Mouse (Mus musculus): ENCODE results near the gene Cplane1. TPM values are rescaled to one million over a fixed set of nuclear protein-coding genes. Genes with fewer than 3 reads are reported as not detected.
A peak's percentile ranks its signal among the peaks of the same experiment; 100 is the strongest.

The Cplane1 gene
- 25.7 and 34.8 TPM in 2 replicates for polyA plus RNA-seq (2014; fragmentation: Nextera tagmentation; extraction: Ambion mirVana)

GRCm38 (mm10) chr15:8168591-8169265 is at the start of gene Cplane1:
Gene Cplane1, plus strand, starts transcription at chr15:8169106.
- Histone ChIP-seq H3K4me1 (ENCODE audit: control insufficient read depth, insufficient read depth, low read length) (no peaks in the 10 kb centered on the region; the same call in 1 of the 2 replicates), H3K36me3 (ENCODE audit: control insufficient read depth, insufficient read depth, low read length) (peaks cover under 1% of the 10 kb centered on the region; the same call in 1 of the 2 replicates)
- under 1% methylated on average over 38 of the region's 47 CpGs for WGBS

GRCm38 (mm10) chr15:8129281-8129680 is 39.6 kb upstream of the Cplane1 start:
- H3K9me3 ChIP-seq (ENCODE audit: control insufficient read depth, low read length), result no peaks in the 10 kb centered on the region
- WGBS, result 83% methylated on average over 1 of the region's 1 CpGs
- no peak for ATAC-seq (ENCODE audit: low read depth)
- H3K27ac ChIP-seq (ENCODE audit: low read depth, low read length), result no peak overlapping the region
- peaks cover 38% of the 10 kb centered on the region for H3K36me3 ChIP-seq (ENCODE audit: control insufficient read depth, insufficient read depth, low read length)
- H3K4me2 ChIP-seq (ENCODE audit: low read depth, low read length), result no peak overlapping the region
- no peak overlapping the region for H3K9ac ChIP-seq (replicated peaks; ENCODE audit: low read depth, low read length)
- no peak overlapping the region for H3K4me3 ChIP-seq (ENCODE audit: low read depth, low read length)
- H3K27me3 ChIP-seq (ENCODE audit: control insufficient read depth, insufficient read depth, low read length), result no peaks in the 10 kb centered on the region
- H3K4me1 ChIP-seq (ENCODE audit: control insufficient read depth, insufficient read depth, low read length), result no peaks in the 10 kb centered on the region

More at GRCm38 (mm10) chr15:8168591-8169265, at the start of gene Cplane1:
- peak within 1 kb of the TSS; percentile 93 for H3K27ac ChIP-seq (ENCODE audit: low read depth, low read length)
- peak within 1 kb of the TSS; percentile 58 for H3K4me2 ChIP-seq (ENCODE audit: low read depth, low read length)
- no peaks in the 10 kb centered on the region for H3K27me3 ChIP-seq (ENCODE audit: control insufficient read depth, insufficient read depth, low read length)
- peak; percentile 99 for ATAC-seq (ENCODE audit: low read depth)
- H3K9me3 ChIP-seq (ENCODE audit: control insufficient read depth, low read length), result no peaks in the 10 kb centered on the region
- H3K4me3 ChIP-seq (ENCODE audit: low read depth, low read length), result peak within 1 kb of the TSS; percentile 98
- peak within 1 kb of the TSS; percentile 96 for H3K9ac ChIP-seq (replicated peaks; ENCODE audit: low read depth, low read length)

GRCm38 (mm10) chr15:8131268-8131667 is 37.6 kb upstream of the Cplane1 start:
- Histone ChIP-seq H3K9ac (replicated peaks; ENCODE audit: low read depth, low read length) (no peak overlapping the region), H3K4me1 (ENCODE audit: control insufficient read depth, insufficient read depth, low read length) (no peaks in the 10 kb centered on the region), H3K4me2 (ENCODE audit: low read depth, low read length) (no peak overlapping the region), H3K27me3 (ENCODE audit: control insufficient read depth, insufficient read depth, low read length) (no peaks in the 10 kb centered on the region), H3K27ac (ENCODE audit: low read depth, low read length) (no peak overlapping the region), H3K9me3 (ENCODE audit: control insufficient read depth, low read length) (no peaks in the 10 kb centered on the region), H3K36me3 (ENCODE audit: control insufficient read depth, insufficient read depth, low read length) (peaks cover 45% of the 10 kb centered on the region), H3K4me3 (ENCODE audit: low read depth, low read length) (no peak overlapping the region)
- ATAC-seq (ENCODE audit: low read depth), result no peak
- 96% methylated on average over 3 of the region's 3 CpGs for WGBS

- Histone ChIP-seq H3K9me3 (ENCODE audit: control insufficient read depth, low read length) (no peaks in the 10 kb centered on the region), H3K36me3 (ENCODE audit: control insufficient read depth, insufficient read depth, low read length) (peaks cover 46% of the 10 kb centered on the region), H3K4me3 (ENCODE audit: low read depth, low read length) (no peak overlapping the region), H3K4me2 (ENCODE audit: low read depth, low read length) (no peak overlapping the region), H3K4me1 (ENCODE audit: control insufficient read depth, insufficient read depth, low read length) (no peaks in the 10 kb centered on the region), H3K27me3 (ENCODE audit: control insufficient read depth, insufficient read depth, low read length) (no peaks in the 10 kb centered on the region), H3K27ac (ENCODE audit: low read depth, low read length) (no peak overlapping the region), H3K9ac (replicated peaks; ENCODE audit: low read depth, low read length) (no peak overlapping the region)
- ATAC-seq (ENCODE audit: low read depth), result no peak
These were observed 37.1 kb upstream of the Cplane1 start for GRCm38 (mm10) chr15:8131761-8132160.

GRCm38 (mm10) chr15:8135606-8136005 is 33.3 kb upstream of the Cplane1 start:
- Histone ChIP-seq H3K27ac (ENCODE audit: low read depth, low read length) (no peak overlapping the region), H3K36me3 (ENCODE audit: control insufficient read depth, insufficient read depth, low read length) (peaks cover 53% of the 10 kb centered on the region)
- 94% methylated on average over 5 of the region's 5 CpGs for WGBS

GRCm38 (mm10) chr15:8161841-8162240 is 7.1 kb upstream of the Cplane1 start:
- Histone ChIP-seq H3K9me3 (ENCODE audit: control insufficient read depth, low read length) (no peaks in the 10 kb centered on the region), H3K36me3 (ENCODE audit: control insufficient read depth, insufficient read depth, low read length) (peaks cover 28% of the 10 kb centered on the region), H3K4me3 (ENCODE audit: low read depth, low read length) (no peak overlapping the region), H3K4me1 (ENCODE audit: control insufficient read depth, insufficient read depth, low read length) (no peaks in the 10 kb centered on the region), H3K4me2 (ENCODE audit: low read depth, low read length) (no peak overlapping the region), H3K27ac (ENCODE audit: low read depth, low read length) (no peak overlapping the region), H3K9ac (replicated peaks; ENCODE audit: low read depth, low read length) (no peak overlapping the region), H3K27me3 (ENCODE audit: control insufficient read depth, insufficient read depth, low read length) (no peaks in the 10 kb centered on the region)
- 97% methylated on average over 1 of the region's 1 CpGs for WGBS
- ATAC-seq (ENCODE audit: low read depth), result no peak

More at GRCm38 (mm10) chr15:8135606-8136005, 33.3 kb upstream of the Cplane1 start:
- Histone ChIP-seq H3K4me2 (ENCODE audit: low read depth, low read length) (no peak overlapping the region), H3K4me3 (ENCODE audit: low read depth, low read length) (no peak overlapping the region), H3K9me3 (ENCODE audit: control insufficient read depth, low read length) (no peaks in the 10 kb centered on the region), H3K4me1 (ENCODE audit: control insufficient read depth, insufficient read depth, low read length) (no peaks in the 10 kb centered on the region), H3K9ac (replicated peaks; ENCODE audit: low read depth, low read length) (no peak overlapping the region), H3K27me3 (ENCODE audit: control insufficient read depth, insufficient read depth, low read length) (no peaks in the 10 kb centered on the region)
- ATAC-seq (ENCODE audit: low read depth), result no peak

GRCm38 (mm10) chr15:8169266-8169746 is 400 bp downstream of the Cplane1 start:
- peak; percentile 77 for ATAC-seq (ENCODE audit: low read depth)
- peak overlapping the region; percentile 93 for H3K27ac ChIP-seq (ENCODE audit: low read depth, low read length)
- H3K4me3 ChIP-seq (ENCODE audit: low read depth, low read length), result peak overlapping the region; percentile 98
- H3K27me3 ChIP-seq (ENCODE audit: control insufficient read depth, insufficient read depth, low read length), result no peaks in the 10 kb centered on the region
- H3K9ac ChIP-seq (replicated peaks; ENCODE audit: low read depth, low read length), result peak overlapping the region; percentile 96
- peak overlapping the region; percentile 58 for H3K4me2 ChIP-seq (ENCODE audit: low read depth, low read length)
- no peaks in the 10 kb centered on the region for H3K9me3 ChIP-seq (ENCODE audit: control insufficient read depth, low read length)
- peaks cover 4% of the 10 kb centered on the region; the same call in 1 of the 2 replicates for H3K36me3 ChIP-seq (ENCODE audit: control insufficient read depth, insufficient read depth, low read length)
- under 1% methylated on average over 25 of the region's 25 CpGs for WGBS
- no peaks in the 10 kb centered on the region; the same call in 1 of the 2 replicates for H3K4me1 ChIP-seq (ENCODE audit: control insufficient read depth, insufficient read depth, low read length)

- no peaks in the 10 kb centered on the region for H3K4me1 ChIP-seq (ENCODE audit: control insufficient read depth, insufficient read depth, low read length)
- H3K9ac ChIP-seq (replicated peaks; ENCODE audit: low read depth, low read length), result no peak overlapping the region
- ATAC-seq (ENCODE audit: low read depth), result no peak
- H3K27ac ChIP-seq (ENCODE audit: low read depth, low read length), result no peak overlapping the region
- peaks cover 62% of the 10 kb centered on the region for H3K36me3 ChIP-seq (ENCODE audit: control insufficient read depth, insufficient read depth, low read length)
- H3K9me3 ChIP-seq (ENCODE audit: control insufficient read depth, low read length), result no peaks in the 10 kb centered on the region
- WGBS, result 95% methylated on average over 3 of the region's 3 CpGs
- H3K4me2 ChIP-seq (ENCODE audit: low read depth, low read length), result no peak overlapping the region
- H3K27me3 ChIP-seq (ENCODE audit: control insufficient read depth, insufficient read depth, low read length), result no peaks in the 10 kb centered on the region
- H3K4me3 ChIP-seq (ENCODE audit: low read depth, low read length), result no peak overlapping the region
These were observed 20.7 kb downstream of the Cplane1 start for GRCm38 (mm10) chr15:8189563-8189962.

GRCm38 (mm10) chr15:8190435-8190834 is 21.5 kb downstream of the Cplane1 start:
- 92% methylated on average over 3 of the region's 3 CpGs for WGBS
- no peak overlapping the region for H3K9ac ChIP-seq (replicated peaks; ENCODE audit: low read depth, low read length)
- no peak overlapping the region for H3K4me3 ChIP-seq (ENCODE audit: low read depth, low read length)
- H3K36me3 ChIP-seq (ENCODE audit: control insufficient read depth, insufficient read depth, low read length), result peaks cover 65% of the 10 kb centered on the region
- no peak overlapping the region for H3K4me2 ChIP-seq (ENCODE audit: low read depth, low read length)
- no peaks in the 10 kb centered on the region for H3K27me3 ChIP-seq (ENCODE audit: control insufficient read depth, insufficient read depth, low read length)
- H3K4me1 ChIP-seq (ENCODE audit: control insufficient read depth, insufficient read depth, low read length), result no peaks in the 10 kb centered on the region
- no peak for ATAC-seq (ENCODE audit: low read depth)
- no peak overlapping the region for H3K27ac ChIP-seq (ENCODE audit: low read depth, low read length)
- no peaks in the 10 kb centered on the region for H3K9me3 ChIP-seq (ENCODE audit: control insufficient read depth, low read length)
